Mouse (Mus musculus) liver, embryonic 14.5 days (tissue): ENCODE measurements around the gene Polr3b.

Source experiments
- CTCF ChIP-seq: IDR thresholded peaks from 2 replicates; pipeline ENCODE4 v1.5.1; 2016; ENCODE audit warnings: antibody characterized with exemption, low read depth, control low read depth
- EP300 ChIP-seq: IDR thresholded peaks from 2 replicates; pipeline ENCODE4 v1.6.1; 2016; ENCODE audit warnings: antibody characterized with exemption, low read depth

DNA sequence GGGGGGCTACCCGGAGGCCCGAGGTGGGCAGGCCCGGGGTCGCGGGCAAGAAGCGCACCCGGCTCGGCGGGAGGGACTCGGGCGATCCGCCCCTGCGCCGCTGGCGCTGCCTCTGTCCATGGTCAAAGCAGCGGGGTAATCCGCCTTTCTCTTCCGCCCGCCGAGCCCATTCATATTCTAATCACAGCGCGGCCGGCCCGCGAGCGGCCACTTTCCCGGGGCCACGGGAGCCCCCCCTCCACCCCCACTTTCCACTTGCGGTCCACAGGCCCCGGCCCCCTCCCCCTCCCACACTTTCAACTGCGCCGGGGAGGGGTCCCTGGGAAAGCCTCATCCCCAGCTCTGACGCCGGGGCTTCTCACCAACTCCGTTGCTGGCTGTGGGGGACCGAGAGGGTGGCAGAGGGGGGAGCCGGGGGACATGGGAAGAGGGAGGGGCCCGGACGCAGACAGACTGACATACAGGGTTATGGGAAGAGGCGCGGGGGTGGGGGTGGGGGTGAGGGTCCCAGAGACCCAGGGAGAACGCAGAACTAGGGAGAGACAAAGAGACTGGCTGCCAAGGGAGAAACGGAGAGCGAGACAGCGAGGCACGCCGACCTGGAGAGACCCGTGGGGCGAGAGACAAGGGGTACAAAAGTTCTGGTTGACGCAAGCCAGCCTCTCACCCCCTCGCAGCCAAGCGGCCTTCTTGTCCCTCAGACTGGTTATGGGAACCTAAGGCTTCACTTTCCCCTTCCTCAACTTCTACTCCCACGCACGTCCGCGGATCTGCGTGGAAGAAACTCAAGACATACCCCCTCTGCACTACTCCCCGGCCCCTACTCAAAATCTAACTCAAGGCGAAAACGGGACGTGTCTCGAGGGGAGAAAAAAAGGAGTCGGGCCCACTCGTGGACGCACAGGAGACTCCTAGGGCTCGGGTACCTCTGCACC, 133.0 kb downstream of the Polr3b start:
- TF ChIP-seq CTCF (no peak), EP300 (no peak)
